Mouse (Mus musculus) spleen, postnatal 10 days (tissue): ENCODE data around the gene Phb.

Experiments
- DNase-seq, 2 experiments: peaks; one replicate each; pipeline ENCODE4 v3.0.0; 2021 to 2022; ENCODE audit warnings: low spot score in 2 of 2

Gene Phb

DNA sequence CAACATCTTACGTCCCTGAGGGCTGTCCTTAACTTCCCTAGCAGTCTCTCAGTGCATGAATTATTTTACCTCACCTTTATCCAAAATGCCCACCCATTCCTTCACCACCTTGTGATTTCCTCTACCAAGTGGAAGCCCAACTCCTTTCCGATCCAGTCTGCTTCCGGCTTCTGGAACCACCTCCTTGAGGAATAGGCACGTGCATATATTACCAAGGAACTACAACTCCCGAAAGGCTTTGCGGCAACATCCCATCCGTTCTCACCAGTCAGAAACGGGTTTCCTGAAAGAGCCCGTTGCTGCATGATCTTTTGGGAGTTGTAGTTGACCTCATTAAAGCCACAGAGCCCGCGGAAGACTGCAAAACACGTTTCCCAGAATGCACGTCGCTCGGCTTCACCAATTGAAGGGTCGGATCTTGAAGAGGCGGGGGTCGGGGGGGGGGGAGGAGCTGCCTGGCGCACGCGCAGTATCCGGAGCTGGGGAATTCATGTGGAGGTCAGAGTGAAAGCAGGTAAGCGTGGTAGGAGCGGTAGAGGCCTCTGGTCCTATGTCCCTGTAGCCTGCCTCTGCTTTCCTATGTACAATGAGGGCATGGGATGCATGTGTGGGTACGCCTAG is at the start of gene Phb:
Gene Phb (plus strand): TSS at position 429 of the 621 bp plus-strand sequence.
- DNase-seq, result peak; percentile 74 to 92

- no peak for DNase-seq
Measured at GRCm38 (mm10) chr11:95617785-95618465, 48.8 kb upstream of the Phb start.

GRCm38 (mm10) chr11:95619081-95619480 is 47.7 kb upstream of the Phb start:
- no peak for DNase-seq

GRCm38 (mm10) chr11:95619886-95620444 is 46.8 kb upstream of the Phb start:
- no peak for DNase-seq

DNA sequence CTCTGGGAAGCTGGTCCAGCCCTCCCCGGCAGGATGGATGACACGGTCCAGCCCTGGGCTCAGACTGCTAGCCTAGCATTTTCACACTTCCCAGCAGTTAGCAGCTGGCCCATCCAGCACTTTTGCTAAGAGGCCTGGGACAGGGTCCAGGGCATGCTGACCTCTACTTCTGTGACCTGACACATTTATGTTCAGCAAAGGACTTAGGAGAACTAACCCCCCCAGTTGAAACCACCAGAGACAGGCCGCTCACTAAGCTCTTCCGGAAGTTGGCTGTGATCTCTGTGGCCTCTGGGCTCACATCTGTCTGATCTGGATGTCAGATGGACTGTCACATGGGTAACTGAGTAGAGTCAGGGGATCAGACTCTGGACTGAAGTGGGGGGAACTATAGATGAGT is 45.7 kb upstream of the Phb start:
- DNase-seq, result no peak

DNA sequence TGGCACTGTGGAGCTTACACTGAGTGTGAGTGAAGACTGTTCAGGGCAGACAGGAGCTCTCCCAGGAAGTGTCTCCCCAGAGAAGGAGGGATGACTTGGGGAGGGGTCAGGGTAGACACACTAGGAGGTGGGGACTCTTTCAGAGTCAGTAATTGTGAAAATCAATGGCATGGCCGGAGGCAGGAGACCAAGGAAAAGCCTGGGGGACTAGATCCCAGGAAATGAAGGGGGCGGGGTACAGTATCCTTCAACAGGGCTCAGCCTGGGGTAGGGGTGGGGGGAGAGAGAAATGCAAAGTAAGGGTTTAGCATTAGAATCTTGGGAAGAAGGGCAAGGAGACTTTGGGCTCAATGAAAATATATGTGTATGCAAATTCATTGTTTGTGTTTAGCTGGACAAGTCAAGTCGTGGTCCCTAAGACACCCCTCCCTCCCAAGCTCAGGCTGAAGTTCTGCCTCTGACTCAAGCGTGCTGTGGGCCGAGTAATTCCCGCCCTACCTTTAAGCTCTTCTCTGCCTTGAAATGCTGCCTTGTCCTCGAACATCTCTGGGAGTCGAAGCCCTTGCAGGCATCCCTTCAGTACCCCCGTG is 45.1 kb upstream of the Phb start:
- DNase-seq, result no peak

DNA sequence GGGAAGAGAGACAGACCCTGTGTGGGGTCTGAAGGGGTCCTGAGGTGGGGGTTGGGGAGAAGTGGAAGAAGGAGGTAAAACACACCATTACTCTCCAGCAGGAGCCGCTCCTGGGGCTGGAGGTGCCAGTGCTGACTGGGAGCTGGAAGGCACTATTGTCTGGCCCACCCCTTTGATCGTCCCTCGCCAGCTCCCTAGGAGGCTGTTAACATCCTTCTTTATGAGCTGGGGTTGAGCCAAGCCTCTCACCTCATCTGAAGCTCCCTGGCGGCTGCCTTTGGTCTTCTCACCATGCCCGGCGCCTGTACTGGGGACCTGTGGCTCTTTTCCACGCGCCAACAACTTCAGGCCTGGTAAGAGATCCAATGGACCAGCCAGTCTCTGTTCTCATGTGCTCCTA is 44.3 kb upstream of the Phb start:
- no peak for DNase-seq

- DNase-seq, result no peak
Measured at GRCm38 (mm10) chr11:95630558-95630957, 36.2 kb upstream of the Phb start.

GRCm38 (mm10) chr11:95631301-95631700 is 35.5 kb upstream of the Phb start:
- no peak for DNase-seq

- no peak for DNase-seq
Measured at GRCm38 (mm10) chr11:95632474-95632873, 34.3 kb upstream of the Phb start.

- no peak for DNase-seq
Measured at GRCm38 (mm10) chr11:95633512-95634000, 33.2 kb upstream of the Phb start.

DNA sequence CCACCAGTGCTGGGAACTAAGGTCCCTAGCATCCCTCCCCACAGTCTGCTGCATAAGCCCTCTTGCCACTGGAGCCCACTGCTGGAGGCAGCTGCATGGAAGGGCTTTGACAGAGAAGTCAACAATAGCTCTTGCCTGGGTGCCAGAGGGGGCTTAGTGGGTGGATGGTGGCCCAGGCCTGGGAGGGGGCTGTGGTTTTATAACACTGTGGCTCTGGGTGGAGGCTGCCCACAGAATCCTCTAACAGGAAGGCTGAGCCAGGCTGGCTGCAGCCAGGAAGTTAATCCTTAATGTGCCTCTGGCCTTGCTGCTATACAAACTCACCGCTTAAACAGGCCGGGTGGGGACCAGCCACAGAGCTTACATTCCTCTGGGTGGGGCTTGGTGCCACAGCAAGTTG is 31.7 kb upstream of the Phb start:
- no peak for DNase-seq

DNA sequence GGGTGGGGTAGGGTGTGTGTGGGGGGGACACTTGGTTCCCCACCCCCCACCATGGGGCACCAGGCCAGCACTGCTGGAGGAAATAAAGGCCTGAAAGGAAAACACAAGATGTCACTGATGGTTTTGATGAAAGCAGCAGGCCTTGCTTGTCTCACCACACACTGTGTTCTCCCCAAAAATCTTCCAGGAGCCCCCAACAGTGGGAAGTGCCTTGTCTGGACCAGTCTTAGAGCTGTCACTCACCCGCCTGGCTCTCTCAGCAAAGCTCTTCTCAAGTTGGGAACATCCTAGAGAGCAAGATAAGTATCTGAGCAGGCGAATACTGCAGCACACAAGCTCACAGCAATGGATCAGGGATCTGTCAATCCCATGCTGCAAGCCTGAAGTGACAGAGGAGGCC is 26.0 kb upstream of the Phb start:
- no peak for DNase-seq

GRCm38 (mm10) chr11:95642534-95643280 is 24.1 kb upstream of the Phb start:
- no peak for DNase-seq

DNA sequence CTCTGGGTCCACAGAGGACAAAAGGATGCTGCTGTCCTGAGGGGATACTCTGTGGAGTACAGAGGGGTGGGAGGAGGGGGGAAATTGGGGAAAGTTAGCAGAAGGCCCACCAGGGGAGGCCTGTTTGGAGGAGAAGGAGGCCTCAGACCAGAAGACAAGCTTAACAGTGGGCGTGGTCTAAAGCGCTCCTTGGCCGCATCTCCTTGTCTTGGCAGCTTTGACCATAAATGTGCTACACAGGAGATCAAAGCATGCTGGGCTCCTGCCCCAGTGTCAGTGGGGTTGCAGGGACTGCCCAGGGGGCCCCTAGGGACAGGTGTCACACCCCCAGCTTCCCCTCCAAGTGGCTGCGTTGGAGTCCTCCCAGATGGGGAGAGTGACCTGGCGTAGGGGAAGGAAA is 22.9 kb upstream of the Phb start:
- no peak for DNase-seq

DNA sequence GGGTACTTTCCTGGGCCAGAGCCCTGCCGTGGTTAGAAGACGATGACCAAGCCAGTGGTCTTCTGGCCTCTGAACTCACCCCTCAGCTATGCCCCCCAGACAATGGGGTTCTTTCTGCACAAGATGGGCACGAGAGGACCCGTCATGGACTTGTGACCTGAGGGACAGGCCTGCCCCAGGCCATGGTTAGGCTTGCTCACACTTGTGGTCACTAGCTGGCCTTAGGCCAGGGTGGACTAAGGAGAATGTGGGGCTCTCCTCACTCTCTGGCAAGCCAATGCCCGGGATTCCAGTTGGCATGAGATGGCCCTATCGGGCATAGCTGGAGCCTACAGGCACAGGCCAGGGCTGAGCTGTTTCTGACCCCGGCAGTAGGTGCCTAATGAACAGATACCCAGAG is 22.4 kb upstream of the Phb start:
- no peak for DNase-seq

DNA sequence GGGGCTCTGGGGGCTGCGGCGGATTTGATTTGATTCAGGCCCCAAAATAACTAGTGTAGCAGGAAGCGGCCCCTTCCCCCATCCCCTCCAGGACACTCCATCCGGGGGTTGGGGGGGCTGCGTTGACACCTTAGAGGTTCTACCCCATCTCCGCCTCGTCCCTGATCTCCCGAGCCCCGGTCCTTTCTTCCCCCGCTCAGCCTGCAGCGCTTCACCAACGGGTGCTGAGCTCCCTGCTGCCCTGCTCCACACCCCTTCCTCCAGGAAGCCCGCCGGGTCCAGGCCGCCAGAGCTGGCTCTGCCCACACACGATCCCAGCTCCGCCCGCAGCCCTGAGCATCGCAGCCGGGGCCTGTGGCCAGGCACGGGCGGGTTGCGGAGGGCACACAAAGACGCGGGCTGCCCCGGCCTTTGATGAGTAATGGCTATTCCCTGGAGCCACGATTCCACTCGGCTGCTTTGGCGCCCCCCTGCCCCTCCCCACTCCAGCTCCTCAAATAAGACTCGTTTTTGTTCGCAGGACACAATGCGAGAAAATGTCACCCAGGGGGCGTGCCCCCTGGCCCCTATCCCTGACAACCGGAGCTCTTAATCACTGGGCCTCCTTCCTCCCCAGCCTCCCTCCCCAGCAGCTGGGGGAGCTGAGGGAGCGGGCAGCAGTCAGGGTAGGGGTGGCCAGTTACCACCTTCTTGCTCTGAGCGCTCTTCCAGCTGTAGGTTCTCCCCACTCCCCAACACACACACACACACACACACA is 21.2 kb upstream of the Phb start:
- DNase-seq, result no peak

GRCm38 (mm10) chr11:95646154-95646490 is 20.6 kb upstream of the Phb start:
- DNase-seq, result no peak

- DNase-seq, result no peak
Measured at GRCm38 (mm10) chr11:95647791-95648190, 19.0 kb upstream of the Phb start.

DNA sequence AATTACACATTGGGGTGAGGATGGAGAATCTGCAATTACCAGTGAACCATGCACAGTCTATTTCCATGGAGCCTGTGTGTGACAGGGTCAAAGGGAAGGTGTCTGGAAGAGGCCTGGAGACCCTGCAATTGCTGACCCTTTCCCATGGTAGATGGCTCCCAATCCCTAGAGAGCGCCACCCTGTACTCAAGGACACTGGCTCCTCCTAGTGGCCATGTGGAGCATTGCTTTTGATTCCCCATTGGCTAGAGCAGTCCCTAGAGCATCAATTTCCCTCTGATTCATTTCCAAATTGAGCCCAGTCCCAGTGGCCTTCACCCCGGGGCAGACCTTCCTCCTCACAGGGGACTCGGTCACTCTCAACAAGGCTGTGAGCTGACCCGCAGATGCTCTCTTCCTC is 17.9 kb upstream of the Phb start:
- peak; percentile 54 to 73 for DNase-seq

DNA sequence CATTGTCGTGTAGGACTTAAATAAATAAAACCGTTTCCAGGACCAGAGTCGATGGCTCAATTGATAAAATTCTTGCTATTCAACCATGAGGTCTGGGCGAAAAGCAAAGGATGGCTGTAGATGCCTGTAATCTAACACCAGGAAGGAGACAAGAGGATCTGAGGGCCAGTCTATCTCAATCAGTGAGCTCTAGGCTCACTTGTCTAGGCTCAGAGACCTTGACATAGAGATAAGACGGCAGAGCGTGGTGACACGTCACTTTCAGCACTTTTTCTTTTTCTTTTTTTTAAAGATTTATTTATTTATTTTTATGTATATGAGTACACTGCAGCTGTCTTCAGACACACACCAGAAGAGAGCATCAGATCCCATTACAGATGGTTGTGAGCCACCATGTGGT is 17.2 kb upstream of the Phb start:
- DNase-seq, result no peak

GRCm38 (mm10) chr11:95650001-95650400 is 16.8 kb upstream of the Phb start:
- no peak for DNase-seq
